Mouse (Mus musculus) olfactory bulb, adult 2 months (tissue): ENCODE measurements at regions not wholly inside any gene's neighbourhood (a gene's known extent, or its start where the extent isn't known, plus 50 kb on each side); places are given as distances from the start of the nearest gene placed in this dataset.

Source experiments
- CTCF ChIP-seq: fragments of 200-500 bp; IDR thresholded peaks from 2 replicates; pipeline ENCODE4 v1.5.1; 2012; ENCODE audit warnings: low read depth, mild to moderate bottlenecking, low read length, moderate library complexity; ENCODE audit not compliant: insufficient read depth
- POLR2A ChIP-seq: fragments of 200-500 bp; IDR thresholded peaks from 2 replicates; pipeline ENCODE4 v1.6.1; 2012; ENCODE audit warnings: mild to moderate bottlenecking, low read depth, low read length, moderate library complexity; ENCODE audit not compliant: insufficient read depth

DNA sequence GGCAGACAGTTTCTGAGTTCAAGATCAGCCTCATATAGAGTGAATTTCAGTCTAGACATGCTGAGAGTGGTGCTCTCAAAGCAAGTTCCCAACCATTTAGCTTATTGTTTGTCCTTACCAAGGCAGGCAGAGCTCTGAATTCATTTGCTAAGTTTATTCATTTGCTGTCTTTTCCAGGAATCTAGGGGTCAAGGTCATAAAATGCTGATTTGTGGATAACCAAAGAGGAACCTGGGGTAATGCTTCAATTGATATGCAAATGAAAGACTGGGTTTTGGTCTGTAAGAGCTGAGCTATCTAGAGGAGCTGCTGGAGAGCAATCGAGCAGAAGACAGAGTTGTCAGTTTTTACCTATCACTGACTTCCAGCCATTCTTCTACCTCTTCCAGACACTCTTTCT, 832.8 kb downstream of the Ryr2 start:
- TF ChIP-seq CTCF (no peak), POLR2A (no peak)
